Mouse (Mus musculus): ENCODE results near the gene Sulf2. TPM values are rescaled to one million over a fixed set of nuclear protein-coding genes. Genes with fewer than 3 reads are reported as not detected.

Gene Sulf2
- total RNA-seq, 2 experiments from 2014 or later = 5.4 to 6.0 TPM

GRCm38 (mm10) chr2:166125492-166126252 is 29.8 kb downstream of the Sulf2 start:
- no peak for ATAC-seq (replicated peaks; ENCODE audit: low FRiP score, poor library complexity, severe bottlenecking)

GRCm38 (mm10) chr2:166125033-166125432 is 30.4 kb downstream of the Sulf2 start:
- ATAC-seq (replicated peaks; ENCODE audit: low FRiP score, poor library complexity, severe bottlenecking) = no peak

GRCm38 (mm10) chr2:166122781-166123180 is 32.7 kb downstream of the Sulf2 start:
- ATAC-seq (replicated peaks; ENCODE audit: low FRiP score, poor library complexity, severe bottlenecking) = no peak

- ATAC-seq (replicated peaks; ENCODE audit: low FRiP score, poor library complexity, severe bottlenecking) = no peak
Observed at GRCm38 (mm10) chr2:166121681-166122355, 33.6 kb downstream of the Sulf2 start.

- no peak for ATAC-seq (replicated peaks; ENCODE audit: low FRiP score, poor library complexity, severe bottlenecking)
Observed at GRCm38 (mm10) chr2:166119992-166120391, 35.5 kb downstream of the Sulf2 start.

GRCm38 (mm10) chr2:166116704-166117103 is 38.8 kb downstream of the Sulf2 start:
- ATAC-seq (replicated peaks; ENCODE audit: low FRiP score, poor library complexity, severe bottlenecking) = no peak

- no peak for ATAC-seq (replicated peaks; ENCODE audit: low FRiP score, poor library complexity, severe bottlenecking)
Observed at GRCm38 (mm10) chr2:166116278-166116608, 39.2 kb downstream of the Sulf2 start.

- ATAC-seq (replicated peaks; ENCODE audit: low FRiP score, poor library complexity, severe bottlenecking) = no peak
Observed at GRCm38 (mm10) chr2:166115571-166116277, 39.7 kb downstream of the Sulf2 start.

- no peak for ATAC-seq (replicated peaks; ENCODE audit: low FRiP score, poor library complexity, severe bottlenecking)
Observed at GRCm38 (mm10) chr2:166112986-166113385, 42.5 kb downstream of the Sulf2 start.

GRCm38 (mm10) chr2:166111831-166112250 is 43.6 kb downstream of the Sulf2 start:
- ATAC-seq (replicated peaks; ENCODE audit: low FRiP score, poor library complexity, severe bottlenecking) = no peak

- no peak for ATAC-seq (replicated peaks; ENCODE audit: low FRiP score, poor library complexity, severe bottlenecking)
Observed at GRCm38 (mm10) chr2:166111238-166111637, 44.2 kb downstream of the Sulf2 start.

GRCm38 (mm10) chr2:166110764-166111163 is 44.7 kb downstream of the Sulf2 start:
- no peak for ATAC-seq (replicated peaks; ENCODE audit: low FRiP score, poor library complexity, severe bottlenecking)

GRCm38 (mm10) chr2:166108326-166108725 is 47.1 kb downstream of the Sulf2 start:
- ATAC-seq (replicated peaks; ENCODE audit: low FRiP score, poor library complexity, severe bottlenecking) = no peak

GRCm38 (mm10) chr2:166107911-166108310 is 47.6 kb downstream of the Sulf2 start:
- no peak for ATAC-seq (replicated peaks; ENCODE audit: low FRiP score, poor library complexity, severe bottlenecking)

- no peak for ATAC-seq (replicated peaks; ENCODE audit: low FRiP score, poor library complexity, severe bottlenecking)
Observed at GRCm38 (mm10) chr2:166106631-166107030, 48.8 kb downstream of the Sulf2 start.

GRCm38 (mm10) chr2:166105911-166106310 is 49.6 kb downstream of the Sulf2 start:
- no peak for ATAC-seq (replicated peaks; ENCODE audit: low FRiP score, poor library complexity, severe bottlenecking)

- no peak for ATAC-seq (replicated peaks; ENCODE audit: low FRiP score, poor library complexity, severe bottlenecking)
Observed at GRCm38 (mm10) chr2:166102893-166103292, 52.6 kb downstream of the Sulf2 start.

- no peak for ATAC-seq (replicated peaks; ENCODE audit: low FRiP score, poor library complexity, severe bottlenecking)
Observed at GRCm38 (mm10) chr2:166100309-166101262, 54.9 kb downstream of the Sulf2 start.

- ATAC-seq (replicated peaks; ENCODE audit: low FRiP score, poor library complexity, severe bottlenecking) = no peak
Observed at GRCm38 (mm10) chr2:166098292-166098933, 57.0 kb downstream of the Sulf2 start.
